Mouse (Mus musculus): ENCODE measurements around the gene Mrpl48. TPM values are rescaled to one million over a fixed set of nuclear protein-coding genes. Genes with fewer than 3 reads are reported as not detected.

Mrpl48 gene
- total and polyA plus RNA-seq, 3 experiments = 39.5 to 67.3 TPM; not detected in 1

- no peaks in the 10 kb centered on the region for H3K79me2 ChIP-seq (ENCODE audit: control insufficient read depth, insufficient read depth, low read length, poor library complexity)
- H3K36me3 ChIP-seq (ENCODE audit: control insufficient read depth in 1 of 2, insufficient read depth in 2 of 2, low read length in 2 of 2) = peaks cover 0 to 5% of the 10 kb centered on the region in 2 experiments; a peak in 2 of 4 replicates
- peak overlapping the region; percentile 40 to 64 for H3K4me3 ChIP-seq (ENCODE audit: control insufficient read depth in 1 of 2, insufficient read depth in 1 of 2, low read depth in 2 of 2, low read length in 2 of 2)
- H3K27ac ChIP-seq (ENCODE audit: control insufficient read depth, low read depth, low read length) = peak overlapping the region; percentile 13; the same call in 1 of the 2 replicates
- H3K9me3 ChIP-seq (replicated peaks; ENCODE audit: insufficient read depth, low read length) = no peaks in the 10 kb centered on the region
- peaks cover 2 to 15% of the 10 kb centered on the region in 2 experiments; a peak in 2 of 4 replicates for H3K4me1 ChIP-seq (ENCODE audit: control insufficient read depth in 1 of 2, insufficient read depth in 2 of 2, low read length in 2 of 2)
- peak overlapping the region; percentile 41 for H3K9ac ChIP-seq (ENCODE audit: control insufficient read depth, low read depth, low read length, poor library complexity, severe bottlenecking)
- H3K27me3 ChIP-seq (ENCODE audit: control insufficient read depth in 1 of 2, insufficient read depth in 2 of 2, low read length in 2 of 2) = no peaks in the 10 kb centered on the region; a peak in 1 of 4 replicates
- no peak for TF ChIP-seq CHD1 (IDR thresholded peaks at IDR 0.05; ENCODE audit: low read depth, low read length)
- no peak for TF ChIP-seq ZKSCAN1 (IDR thresholded peaks at IDR 0.05; ENCODE audit: low read depth, low read length)
- no peak for TF ChIP-seq MAX (IDR thresholded peaks at IDR 0.05; ENCODE audit: low read length)
- TF ChIP-seq POLR2AphosphoS5 (IDR thresholded peaks at IDR 0.05; ENCODE audit: borderline replicate concordance, low read depth, low read length) = no peak
- TF ChIP-seq ZC3H11A (IDR thresholded peaks at IDR 0.05; ENCODE audit: low read depth, low read length) = no peak
- TF ChIP-seq ZNF384 (IDR thresholded peaks at IDR 0.05; ENCODE audit: low read depth, low read length) = no peak
- TF ChIP-seq UBTF (IDR thresholded peaks at IDR 0.05; ENCODE audit: borderline replicate concordance, insufficient read depth, low read depth, low read length) = no peak
- TF ChIP-seq GATA1 (IDR thresholded peaks at IDR 0.05; ENCODE audit: low read depth, low read length) = no peak
- no peak for TF ChIP-seq ETS1 (IDR thresholded peaks at IDR 0.05; ENCODE audit: low read depth, low read length)
- 0 out of 2 replicates have a peak, but pooled peaks have one; percentile 26 for TF ChIP-seq ELF1 (IDR thresholded peaks at IDR 0.05; ENCODE audit: low read depth, low read length)
- 0 out of 2 replicates have a peak, but pooled peaks have one; percentile 20 for TF ChIP-seq RCOR1 (IDR thresholded peaks at IDR 0.05; ENCODE audit: low read depth, low read length)
- peak; percentile 46; the same call in 1 of the 2 replicates for TF ChIP-seq HCFC1 (IDR thresholded peaks at IDR 0.05; ENCODE audit: low read depth, low read length)
- TF ChIP-seq JUND (IDR thresholded peaks at IDR 0.05; ENCODE audit: low read depth, low read length) = no peak
- 0 out of 2 replicates have a peak, but pooled peaks have one; percentile 11 for TF ChIP-seq USF1 (IDR thresholded peaks at IDR 0.05; ENCODE audit: low read depth, low read length)
- TF ChIP-seq RAD21 (IDR thresholded peaks at IDR 0.05; ENCODE audit: low read depth, low read length) = no peak
- TF ChIP-seq MAZ (IDR thresholded peaks at IDR 0.05; ENCODE audit: low read depth, low read length) = peak; percentile 45; the same call in 1 of the 2 replicates
- no peak; the same call in 1 of the 2 replicates for TF ChIP-seq MXI1 (IDR thresholded peaks at IDR 0.05; ENCODE audit: low read depth, low read length)
- TF ChIP-seq MEF2A (IDR thresholded peaks at IDR 0.05; ENCODE audit: extremely low read depth, insufficient replicate concordance, low read depth, low read length, poor library complexity, severe bottlenecking) = no peak
- TF ChIP-seq TAL1 (IDR thresholded peaks at IDR 0.05; ENCODE audit: low read length) = no peak
- TF ChIP-seq USF2 (IDR thresholded peaks at IDR 0.05; ENCODE audit: borderline replicate concordance in 1 of 2, insufficient read depth in 1 of 2, low read depth in 1 of 2, low read length in 2 of 2) = no peak
- no peak for TF ChIP-seq CTCF (IDR thresholded peaks at IDR 0.05 in 2 of 3, conservative IDR thresholded peaks at IDR 0.05 in 1 of 3; ENCODE audit: control insufficient read depth in 1 of 3, insufficient read depth in 1 of 3, low read depth in 2 of 3, low read length in 3 of 3, poor library complexity in 1 of 3, severe bottlenecking in 1 of 3)
- no peak for TF ChIP-seq MAFK (IDR thresholded peaks at IDR 0.05; ENCODE audit: borderline replicate concordance, low read depth, low read length)
- TF ChIP-seq ZMIZ1 (IDR thresholded peaks at IDR 0.05; ENCODE audit: low read depth, low read length) = 0 out of 2 replicates have a peak, but pooled peaks have one; percentile 32
- TF ChIP-seq CHD2 (IDR thresholded peaks at IDR 0.05; ENCODE audit: low read length) = no peak
- TF ChIP-seq TCF12 (IDR thresholded peaks at IDR 0.05; ENCODE audit: low read depth, low read length) = peak; percentile 29; the same call in 1 of the 2 replicates
- no peak for TF ChIP-seq E2F4 (IDR thresholded peaks at IDR 0.05; ENCODE audit: borderline replicate concordance, low read depth, low read length)
- TF ChIP-seq POLR2AphosphoS2 (IDR thresholded peaks at IDR 0.05; ENCODE audit: low read length) = no peak
- no peak for TF ChIP-seq BHLHE40 (IDR thresholded peaks at IDR 0.05; ENCODE audit: borderline replicate concordance, low read depth, low read length)
- TF ChIP-seq NELFE (IDR thresholded peaks at IDR 0.05; ENCODE audit: low read depth, low read length) = peak; percentile 42; the same call in 1 of the 2 replicates
- no peak for TF ChIP-seq EP300 (IDR thresholded peaks at IDR 0.05; ENCODE audit: low read depth in 1 of 2, low read length in 2 of 2)
- no peak for TF ChIP-seq GABPA (IDR thresholded peaks at IDR 0.05; ENCODE audit: low read depth, low read length)
- TF ChIP-seq MYB (IDR thresholded peaks at IDR 0.05; ENCODE audit: low read depth, low read length) = no peak
- peak; percentile 26 to 63; a peak in 2 of 4 replicates for TF ChIP-seq POLR2A (IDR thresholded peaks at IDR 0.05; ENCODE audit: control insufficient read depth in 1 of 2, insufficient read depth in 1 of 2, low read depth in 1 of 2, low read length in 2 of 2, poor library complexity in 1 of 2)
- peak; percentile 75 for DNase-seq (ENCODE audit: low read depth, low spot score)
Measured at GRCm38 (mm10) chr7:100511602-100512001, 96.5 kb downstream of the Mrpl48 start.
